Mouse (Mus musculus): ENCODE measurements around the gene Rtkn. TPM values are rescaled to one million over a fixed set of nuclear protein-coding genes. Genes with fewer than 3 reads are reported as not detected.

The Rtkn gene
- polyA plus RNA-seq, 1 experiment from 2014 or later, result 38.5 TPM

DNA sequence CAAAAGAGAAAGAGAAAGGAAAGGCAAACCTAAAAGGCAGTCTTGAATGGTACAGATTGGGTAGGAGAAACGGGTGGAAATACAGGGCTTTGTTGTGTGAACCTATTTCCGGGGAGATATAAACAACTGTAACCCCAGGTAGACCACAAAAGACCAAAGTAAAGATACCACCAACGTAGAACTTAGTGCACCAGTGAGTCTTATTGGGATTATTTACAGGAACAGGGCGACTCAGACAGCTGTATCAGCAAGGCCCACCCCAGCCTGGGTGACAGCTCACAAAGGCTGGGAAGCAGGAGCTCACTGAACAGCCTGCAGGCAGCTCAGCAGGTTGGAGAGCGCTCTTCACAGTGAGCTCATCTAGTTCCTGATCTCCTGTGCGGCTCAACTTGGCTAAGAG, 39.3 kb upstream of the Rtkn start:
- H3K9ac ChIP-seq (ENCODE audit: low read depth, low read length), result no peak overlapping the region
- no peaks in the 10 kb centered on the region for H3K36me3 ChIP-seq (ENCODE audit: insufficient read depth, low read length)
- H3K4me3 ChIP-seq (replicated peaks; ENCODE audit: low read depth, low read length), result no peak overlapping the region
- WGBS, result 60% methylated on average over 6 of the region's 6 CpGs
- DNase-seq (ENCODE audit: low spot score) (no peak), ATAC-seq (replicated peaks; ENCODE audit: low FRiP score, low read depth) (no peak)
- no peak overlapping the region for H3K27ac ChIP-seq
- H3K9me3 ChIP-seq (replicated peaks; ENCODE audit: low read length), result no peaks in the 10 kb centered on the region
- no peak overlapping the region for H3K4me2 ChIP-seq (ENCODE audit: low read length)
- H3K27me3 ChIP-seq (ENCODE audit: insufficient read depth, low read length), result no peaks in the 10 kb centered on the region
- H3K4me1 ChIP-seq (replicated peaks; ENCODE audit: insufficient read depth, low read length), result 0 out of 2 replicates have a peak, but pooled peaks cover 9% of the 10 kb centered on the region
- no peak for TF ChIP-seq CTCF (IDR thresholded peaks at IDR 0.05; ENCODE audit: low read depth)

DNA sequence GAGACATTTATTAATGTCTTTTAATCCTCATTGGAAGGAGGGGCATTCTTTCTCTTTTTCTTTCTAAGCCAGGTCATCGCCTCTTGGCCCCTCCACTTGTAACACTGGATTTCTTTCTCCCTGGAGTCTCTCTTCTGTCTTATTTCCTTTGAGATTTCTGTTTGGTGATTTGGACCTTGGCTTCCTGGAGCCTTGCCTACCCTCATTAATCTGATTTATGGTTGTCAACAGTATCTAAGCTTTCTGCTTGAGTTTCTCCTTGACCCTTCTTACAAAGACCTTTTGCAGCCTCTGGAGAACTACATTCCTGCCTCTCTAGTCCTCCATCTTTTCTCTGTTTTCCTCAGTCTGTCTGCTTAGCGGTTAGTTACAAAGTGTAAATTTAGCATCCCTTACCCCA, 36.9 kb upstream of the Rtkn start:
- no peak for TF ChIP-seq CTCF (IDR thresholded peaks at IDR 0.05; ENCODE audit: low read depth)
- WGBS, result 13% methylated on average over 2 of the region's 2 CpGs

GRCm38 (mm10) chr6:83101316-83101687, 34.0 kb upstream of the Rtkn start, which contains the start of the genes Ccdc142 and Gm42688:
Ccdc142 (plus strand) TSS chr6:83101601.
Gm42688 (plus strand) TSS chr6:83101617.
- ATAC-seq (replicated peaks; ENCODE audit: low FRiP score, low read depth), result peak; percentile 88
- DNase-seq (ENCODE audit: low spot score), result peak; percentile 96
- WGBS, result under 1% methylated on average over 25 of the region's 25 CpGs

More for the DNA sequence above, 36.9 kb upstream of the Rtkn start:
- Histone ChIP-seq H3K36me3 (ENCODE audit: insufficient read depth, low read length) (no peaks in the 10 kb centered on the region), H3K4me1 (replicated peaks; ENCODE audit: insufficient read depth, low read length) (peaks cover 18% of the 10 kb centered on the region), H3K27ac (0 out of 2 replicates have a peak overlapping the region, but pooled peaks have one; percentile 5), H3K4me3 (replicated peaks; ENCODE audit: low read depth, low read length) (no peak overlapping the region), H3K27me3 (ENCODE audit: insufficient read depth, low read length) (no peaks in the 10 kb centered on the region), H3K9me3 (replicated peaks; ENCODE audit: low read length) (no peaks in the 10 kb centered on the region), H3K4me2 (ENCODE audit: low read length) (no peak overlapping the region), H3K9ac (ENCODE audit: low read depth, low read length) (no peak overlapping the region)
- no peak for ATAC-seq (replicated peaks; ENCODE audit: low FRiP score, low read depth)
- DNase-seq (ENCODE audit: low spot score), result peak; percentile 89

DNA sequence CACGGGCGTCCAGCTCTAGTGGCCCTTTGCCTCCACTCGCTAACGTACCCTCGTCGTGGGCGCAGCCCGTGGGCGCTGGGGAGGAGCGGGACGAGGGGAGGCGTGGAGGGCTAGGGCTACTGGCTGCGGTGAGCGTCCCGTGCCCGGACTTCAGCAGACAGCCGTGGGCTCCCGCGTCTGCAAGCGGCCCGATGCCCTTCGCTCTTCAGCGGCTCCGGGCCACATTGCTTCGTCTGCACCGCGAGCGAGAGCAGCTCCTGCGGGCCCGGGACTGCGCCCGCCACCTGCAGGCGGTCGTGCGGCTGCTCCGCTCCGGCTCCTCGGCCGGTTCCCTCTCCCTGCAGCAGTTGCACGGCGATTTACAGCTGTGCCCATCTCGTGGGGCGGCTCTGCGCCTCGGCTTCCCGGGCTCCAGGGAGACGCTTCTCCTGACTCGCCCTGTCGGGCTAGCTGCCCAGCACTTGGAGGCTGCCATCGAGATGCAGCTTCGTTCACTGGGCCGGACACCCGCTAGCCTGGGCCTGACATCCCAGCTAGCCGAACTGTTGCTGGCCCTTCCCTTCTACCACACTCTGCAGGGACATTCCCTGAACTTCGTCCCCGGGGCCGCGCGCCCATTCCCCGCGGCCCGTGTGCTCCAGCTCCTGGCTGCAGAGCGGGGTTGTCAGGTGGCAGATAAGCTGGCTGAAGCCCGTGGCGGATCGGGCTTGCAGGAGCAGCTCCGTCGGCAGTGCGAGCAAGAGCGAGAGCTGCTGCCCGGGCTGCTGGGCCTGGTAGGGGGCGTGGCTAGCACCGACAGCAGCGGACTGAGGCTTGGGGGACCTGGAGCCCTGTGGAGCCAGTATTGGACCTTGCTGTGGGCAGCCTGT, 33.3 kb upstream of the Rtkn start:
- H3K36me3 ChIP-seq (ENCODE audit: insufficient read depth, low read length), result no peaks in the 10 kb centered on the region
- peak; percentile 80 for DNase-seq (ENCODE audit: low spot score)
- H3K4me3 ChIP-seq (replicated peaks; ENCODE audit: low read depth, low read length), result peak overlapping the region; percentile 71
- H3K4me1 ChIP-seq (replicated peaks; ENCODE audit: insufficient read depth, low read length), result peaks cover 19% of the 10 kb centered on the region
- no peaks in the 10 kb centered on the region for H3K9me3 ChIP-seq (replicated peaks; ENCODE audit: low read length)
- peak; percentile 67 for ATAC-seq (replicated peaks; ENCODE audit: low FRiP score, low read depth)
- H3K27ac ChIP-seq, result peak overlapping the region; percentile 83
- H3K9ac ChIP-seq (ENCODE audit: low read depth, low read length), result peak overlapping the region; percentile 81
- no peaks in the 10 kb centered on the region for H3K27me3 ChIP-seq (ENCODE audit: insufficient read depth, low read length)
- peak overlapping the region; percentile 81 for H3K4me2 ChIP-seq (ENCODE audit: low read length)
- under 1% methylated on average over 63 of the region's 74 CpGs for WGBS
- peak; percentile 69 for TF ChIP-seq CTCF (IDR thresholded peaks at IDR 0.05; ENCODE audit: low read depth)

More at GRCm38 (mm10) chr6:83101316-83101687, 34.0 kb upstream of the Rtkn start, which contains the start of the genes Ccdc142 and Gm42688:
- peak within 1 kb of the TSS; percentile 81 for H3K9ac ChIP-seq (ENCODE audit: low read depth, low read length)
- H3K36me3 ChIP-seq (ENCODE audit: insufficient read depth, low read length), result no peaks in the 10 kb centered on the region
- H3K4me2 ChIP-seq (ENCODE audit: low read length), result peak within 1 kb of the TSS; percentile 81
- H3K27ac ChIP-seq, result peak within 1 kb of the TSS; percentile 83
- H3K4me3 ChIP-seq (replicated peaks; ENCODE audit: low read depth, low read length), result peak within 1 kb of the TSS; percentile 71
- TF ChIP-seq CTCF (IDR thresholded peaks at IDR 0.05; ENCODE audit: low read depth), result peak; percentile 74
- peaks cover 19% of the 10 kb centered on the region for H3K4me1 ChIP-seq (replicated peaks; ENCODE audit: insufficient read depth, low read length)
- no peaks in the 10 kb centered on the region for H3K27me3 ChIP-seq (ENCODE audit: insufficient read depth, low read length)
- no peaks in the 10 kb centered on the region for H3K9me3 ChIP-seq (replicated peaks; ENCODE audit: low read length)

GRCm38 (mm10) chr6:83103130-83103650, 32.1 kb upstream of the Rtkn start:
- ATAC-seq (replicated peaks; ENCODE audit: low FRiP score, low read depth) (no peak), DNase-seq (ENCODE audit: low spot score) (no peak)
- no peak for TF ChIP-seq CTCF (IDR thresholded peaks at IDR 0.05; ENCODE audit: low read depth)
- H3K27me3 ChIP-seq (ENCODE audit: insufficient read depth, low read length), result no peaks in the 10 kb centered on the region
- peak overlapping the region; percentile 81 for H3K9ac ChIP-seq (ENCODE audit: low read depth, low read length)
- no peak overlapping the region for H3K4me3 ChIP-seq (replicated peaks; ENCODE audit: low read depth, low read length)
- WGBS, result 58% methylated on average over 11 of the region's 11 CpGs
- peak overlapping the region; percentile 81; the same call in 1 of the 2 replicates for H3K4me2 ChIP-seq (ENCODE audit: low read length)
- no peaks in the 10 kb centered on the region for H3K9me3 ChIP-seq (replicated peaks; ENCODE audit: low read length)
- no peaks in the 10 kb centered on the region for H3K36me3 ChIP-seq (ENCODE audit: insufficient read depth, low read length)
- H3K27ac ChIP-seq, result no peak overlapping the region
- peaks cover 19% of the 10 kb centered on the region for H3K4me1 ChIP-seq (replicated peaks; ENCODE audit: insufficient read depth, low read length)

GRCm38 (mm10) chr6:83104158-83104557, 31.1 kb upstream of the Rtkn start:
- no peak overlapping the region for H3K27ac ChIP-seq

More at GRCm38 (mm10) chr6:83104158-83104557, 31.1 kb upstream of the Rtkn start:
- TF ChIP-seq CTCF (IDR thresholded peaks at IDR 0.05; ENCODE audit: low read depth), result no peak
- Histone ChIP-seq H3K9ac (ENCODE audit: low read depth, low read length) (no peak overlapping the region), H3K36me3 (ENCODE audit: insufficient read depth, low read length) (no peaks in the 10 kb centered on the region), H3K4me3 (replicated peaks; ENCODE audit: low read depth, low read length) (no peak overlapping the region), H3K4me2 (ENCODE audit: low read length) (no peak overlapping the region), H3K9me3 (replicated peaks; ENCODE audit: low read length) (no peaks in the 10 kb centered on the region), H3K4me1 (replicated peaks; ENCODE audit: insufficient read depth, low read length) (peaks cover 19% of the 10 kb centered on the region), H3K27me3 (ENCODE audit: insufficient read depth, low read length) (no peaks in the 10 kb centered on the region)
- 71% methylated on average over 4 of the region's 4 CpGs for WGBS
- no peak for ATAC-seq (replicated peaks; ENCODE audit: low FRiP score, low read depth)
- no peak for DNase-seq (ENCODE audit: low spot score)

All from kidney, postnatal 0 days (tissue).